Mouse (Mus musculus) liver, postnatal 0 days (tissue): ENCODE data around the gene Mapk1ip1l.

Experiments used
- CTCF ChIP-seq: sonication (generic); IDR thresholded peaks from 2 replicates; pipeline ENCODE4 v1.5.1; 2016; ENCODE audit warnings: antibody characterized with exemption, low read depth
- EP300 ChIP-seq: IDR thresholded peaks from 2 replicates; pipeline ENCODE4 v1.6.1; 2016; ENCODE audit warnings: antibody characterized with exemption, low read depth, mild to moderate bottlenecking

GRCm38 (mm10) chr14:47361418-47361817 lies 63.4 kb downstream of the Mapk1ip1l start:
- TF ChIP-seq CTCF (no peak), EP300 (no peak)
